Mouse (Mus musculus) spleen, adult 2 months (tissue): Measurements from ENCODE around the gene Cyp26b1.

Source experiments
- CTCF ChIP-seq: fragments of 200-500 bp; IDR thresholded peaks from 2 replicates; pipeline ENCODE4 v1.5.1; 2011; ENCODE audit warnings: mild to moderate bottlenecking, inconsistent platforms; ENCODE audit not compliant: insufficient read depth, insufficient read length, insufficient replicate concordance; ENCODE audit errors: extremely low read depth
- POLR2A ChIP-seq: fragments of 200-500 bp; IDR thresholded peaks from 2 replicates; pipeline ENCODE4 v1.6.1; 2011; ENCODE audit warnings: low read depth, low read length, inconsistent platforms

DNA sequence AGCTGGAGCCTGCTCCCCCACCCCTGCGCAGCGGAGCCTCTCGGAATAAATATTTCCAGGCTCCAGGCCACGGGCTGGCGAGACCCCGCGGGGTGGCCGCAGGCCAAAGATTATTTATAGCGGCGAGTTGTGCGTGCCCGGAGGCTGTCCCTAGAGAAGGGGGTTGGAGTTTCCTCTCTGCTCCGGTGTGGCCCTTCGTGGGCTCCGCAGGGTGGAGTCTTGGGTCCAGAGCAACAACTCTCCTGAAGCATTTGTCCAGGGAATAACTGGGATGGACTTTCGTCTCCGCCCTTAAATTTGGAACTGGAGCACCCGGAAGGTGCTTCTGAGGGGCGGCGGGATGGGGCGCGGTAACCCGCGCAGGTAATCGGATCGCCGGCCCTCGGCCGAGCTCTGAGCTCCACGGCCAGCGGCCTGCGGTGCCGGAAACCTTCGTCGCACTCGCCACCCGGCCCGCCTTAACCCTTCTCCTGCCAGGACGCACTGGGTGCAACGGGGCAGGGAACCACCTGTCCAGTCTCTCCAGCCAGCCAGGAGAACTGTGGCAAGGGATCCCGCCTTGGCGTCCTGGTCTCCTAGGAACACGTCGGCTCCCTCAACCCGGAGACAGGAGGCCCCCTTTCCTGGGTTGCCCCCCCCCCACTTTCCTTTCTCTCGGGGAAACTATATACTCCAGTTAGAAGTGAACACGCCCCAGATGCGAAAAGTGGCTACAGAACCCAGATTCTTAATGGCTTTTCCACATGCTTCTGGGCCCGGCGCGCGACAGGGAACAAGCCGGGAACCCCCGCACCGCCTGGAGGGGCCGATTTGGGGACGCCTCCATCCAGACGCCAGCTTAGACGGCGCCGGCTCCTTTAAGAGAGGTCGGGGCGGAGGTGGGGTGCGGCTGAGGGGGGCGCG is 8.7 kb downstream of the Cyp26b1 start:
- TF ChIP-seq CTCF = no peak
- no peak for TF ChIP-seq POLR2A
